Mouse (Mus musculus): ENCODE measurements around the gene H2-DMb1. TPM values are rescaled to one million over a fixed set of nuclear protein-coding genes. Genes with fewer than 3 reads are reported as not detected.
A peak's percentile ranks its signal among the peaks of the same experiment; 100 is the strongest.

H2-DMb1 gene
- polyA plus RNA-seq (2014; fragmentation: Nextera tagmentation; extraction: Ambion mirVana) = not detected in 2 replicates

DNA sequence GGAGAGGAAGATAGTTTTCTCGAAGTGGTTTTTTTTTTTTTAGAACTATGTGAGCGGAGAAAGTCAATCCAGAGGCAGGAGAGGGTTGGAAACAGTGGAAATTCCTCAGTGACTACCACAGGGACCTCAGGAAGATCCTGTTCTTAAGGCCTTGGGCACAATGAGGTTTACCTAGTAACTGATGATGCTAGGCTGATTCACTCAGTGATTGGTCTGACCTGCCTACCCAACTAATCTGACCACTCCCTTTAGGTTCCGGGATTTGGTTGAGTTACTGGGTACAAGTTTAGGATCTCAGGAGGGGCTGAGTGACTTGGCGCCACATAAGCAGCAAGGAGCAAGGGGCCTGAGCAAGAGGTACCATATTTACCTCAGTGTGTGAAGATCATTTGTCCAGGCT lies at the start of gene H2-DMb1:
Gene H2-DMb1 (plus strand): TSS at position 150 of the 400 bp plus-strand sequence.
- Histone ChIP-seq H3K4me3 (ENCODE audit: low read depth, low read length) (no peak within 1 kb of the TSS), H3K27ac (ENCODE audit: low read depth, low read length) (no peak within 1 kb of the TSS), H3K27me3 (ENCODE audit: control insufficient read depth, insufficient read depth, low read length) (no peaks in the 10 kb centered on the region), H3K4me2 (ENCODE audit: low read depth) (no peak within 1 kb of the TSS), H3K9ac (ENCODE audit: low read length) (no peak within 1 kb of the TSS), H3K36me3 (ENCODE audit: control insufficient read depth, insufficient read depth, low read length) (no peaks in the 10 kb centered on the region), H3K9me3 (ENCODE audit: control insufficient read depth, low read length) (no peaks in the 10 kb centered on the region), H3K4me1 (ENCODE audit: control insufficient read depth, insufficient read depth, low read length) (no peaks in the 10 kb centered on the region)
- DNase-seq (ENCODE audit: low spot score) (no peak), ATAC-seq (ENCODE audit: insufficient read depth, low FRiP score, low TSS enrichment) (no peak)
- 67% methylated on average over 4 of the region's 4 CpGs for WGBS

- Histone ChIP-seq H3K4me1 (ENCODE audit: control insufficient read depth, insufficient read depth, low read length) (0 out of 2 replicates have a peak, but pooled peaks cover 4% of the 10 kb centered on the region), H3K9ac (ENCODE audit: low read length) (no peak overlapping the region), H3K27me3 (ENCODE audit: control insufficient read depth, insufficient read depth, low read length) (no peaks in the 10 kb centered on the region), H3K9me3 (ENCODE audit: control insufficient read depth, low read length) (no peaks in the 10 kb centered on the region), H3K27ac (ENCODE audit: low read depth, low read length) (no peak overlapping the region), H3K4me3 (ENCODE audit: low read depth, low read length) (no peak overlapping the region), H3K36me3 (ENCODE audit: control insufficient read depth, insufficient read depth, low read length) (no peaks in the 10 kb centered on the region), H3K4me2 (ENCODE audit: low read depth) (no peak overlapping the region)
- ATAC-seq (ENCODE audit: insufficient read depth, low FRiP score, low TSS enrichment) (no peak), DNase-seq (ENCODE audit: low spot score) (no peak)
- 88% methylated on average over 9 of the region's 9 CpGs for WGBS
Observed at GRCm38 (mm10) chr17:34104804-34105203, 48.1 kb upstream of the H2-DMb1 start.

GRCm38 (mm10) chr17:34106555-34106954 lies 46.3 kb upstream of the H2-DMb1 start:
- 0 out of 2 replicates have a peak, but pooled peaks cover 2% of the 10 kb centered on the region for H3K4me1 ChIP-seq (ENCODE audit: control insufficient read depth, insufficient read depth, low read length)
- H3K4me2 ChIP-seq (ENCODE audit: low read depth) = no peak overlapping the region
- H3K27ac ChIP-seq (ENCODE audit: low read depth, low read length) = no peak overlapping the region
- DNase-seq (ENCODE audit: low spot score) = no peak
- H3K36me3 ChIP-seq (ENCODE audit: control insufficient read depth, insufficient read depth, low read length) = peaks cover 7% of the 10 kb centered on the region
- H3K9me3 ChIP-seq (ENCODE audit: control insufficient read depth, low read length) = no peaks in the 10 kb centered on the region
- WGBS = 87% methylated on average over 7 of the region's 7 CpGs
- H3K27me3 ChIP-seq (ENCODE audit: control insufficient read depth, insufficient read depth, low read length) = no peaks in the 10 kb centered on the region
- H3K4me3 ChIP-seq (ENCODE audit: low read depth, low read length) = no peak overlapping the region
- no peak overlapping the region for H3K9ac ChIP-seq (ENCODE audit: low read length)
- ATAC-seq (ENCODE audit: insufficient read depth, low FRiP score, low TSS enrichment) = no peak

DNA sequence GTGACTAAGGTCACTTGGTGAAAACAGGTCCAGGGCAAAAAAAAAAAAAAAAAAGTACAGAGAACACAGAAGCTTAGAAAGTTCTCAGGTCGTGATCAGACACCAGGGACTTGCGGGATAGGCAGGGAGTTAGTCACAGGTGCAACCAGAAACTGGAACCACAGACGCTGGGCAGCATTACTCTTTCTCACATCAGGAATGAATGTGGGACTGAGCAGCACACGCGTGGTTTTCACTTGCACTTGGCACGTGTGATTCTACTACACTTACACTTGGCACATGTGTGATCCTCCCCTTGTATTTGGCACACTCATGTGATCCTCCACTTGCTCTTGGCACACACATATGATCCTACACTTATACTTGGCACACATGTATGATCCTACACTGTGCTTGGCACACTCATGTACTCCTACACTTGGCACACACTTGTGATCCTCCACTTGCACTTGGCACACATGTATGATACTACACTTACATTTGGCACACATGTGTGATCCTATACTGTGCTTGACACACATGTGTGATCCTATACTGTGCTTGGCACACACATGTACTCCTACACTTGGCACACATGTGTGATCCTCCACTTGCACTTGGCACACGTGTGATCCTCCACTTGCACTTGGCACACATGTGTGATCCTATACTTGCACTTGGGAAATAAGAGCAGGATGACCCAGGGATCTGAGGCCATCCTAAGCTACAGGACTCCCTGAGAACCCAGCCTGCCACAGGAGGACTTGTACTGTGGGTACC lies 45.6 kb upstream of the H2-DMb1 start:
- Histone ChIP-seq H3K4me3 (ENCODE audit: low read depth, low read length) (no peak overlapping the region; the same call in 1 of the 2 replicates), H3K4me1 (ENCODE audit: control insufficient read depth, insufficient read depth, low read length) (no peaks in the 10 kb centered on the region), H3K9me3 (ENCODE audit: control insufficient read depth, low read length) (no peaks in the 10 kb centered on the region), H3K27ac (ENCODE audit: low read depth, low read length) (no peak overlapping the region), H3K27me3 (ENCODE audit: control insufficient read depth, insufficient read depth, low read length) (no peaks in the 10 kb centered on the region), H3K36me3 (ENCODE audit: control insufficient read depth, insufficient read depth, low read length) (peaks cover 12% of the 10 kb centered on the region), H3K4me2 (ENCODE audit: low read depth) (no peak overlapping the region), H3K9ac (ENCODE audit: low read length) (no peak overlapping the region)
- DNase-seq (ENCODE audit: low spot score) (no peak), ATAC-seq (ENCODE audit: insufficient read depth, low FRiP score, low TSS enrichment) (no peak)
- WGBS = 84% methylated on average over 7 of the region's 7 CpGs

DNA sequence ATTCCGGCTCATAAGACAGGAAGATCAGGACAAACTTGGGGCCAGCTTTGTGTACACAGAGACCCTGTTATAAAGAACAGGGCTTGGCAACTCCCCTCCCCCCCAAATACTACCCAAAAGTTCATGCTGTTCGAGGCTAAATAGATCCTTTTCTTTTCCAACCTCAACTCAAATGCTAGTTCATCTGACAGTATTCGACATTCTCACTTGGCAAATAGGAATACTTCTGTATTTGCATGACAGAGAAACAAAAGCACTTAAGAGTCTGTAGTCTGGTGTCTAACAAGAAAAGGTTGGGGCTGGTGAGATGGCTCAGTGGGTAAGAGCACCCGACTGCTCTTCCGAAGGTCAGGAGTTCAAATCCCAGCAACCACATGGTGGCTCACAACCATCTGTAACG lies 44.4 kb upstream of the H2-DMb1 start:
- Histone ChIP-seq H3K9ac (ENCODE audit: low read length) (no peak overlapping the region), H3K4me2 (ENCODE audit: low read depth) (no peak overlapping the region), H3K27me3 (ENCODE audit: control insufficient read depth, insufficient read depth, low read length) (no peaks in the 10 kb centered on the region), H3K4me3 (ENCODE audit: low read depth, low read length) (no peak overlapping the region), H3K27ac (ENCODE audit: low read depth, low read length) (no peak overlapping the region), H3K9me3 (ENCODE audit: control insufficient read depth, low read length) (no peaks in the 10 kb centered on the region), H3K4me1 (ENCODE audit: control insufficient read depth, insufficient read depth, low read length) (no peaks in the 10 kb centered on the region), H3K36me3 (ENCODE audit: control insufficient read depth, insufficient read depth, low read length) (peaks cover 23% of the 10 kb centered on the region)
- ATAC-seq (ENCODE audit: insufficient read depth, low FRiP score, low TSS enrichment) (no peak), DNase-seq (ENCODE audit: low spot score) (no peak)
- WGBS = 78% methylated on average over 5 of the region's 6 CpGs

DNA sequence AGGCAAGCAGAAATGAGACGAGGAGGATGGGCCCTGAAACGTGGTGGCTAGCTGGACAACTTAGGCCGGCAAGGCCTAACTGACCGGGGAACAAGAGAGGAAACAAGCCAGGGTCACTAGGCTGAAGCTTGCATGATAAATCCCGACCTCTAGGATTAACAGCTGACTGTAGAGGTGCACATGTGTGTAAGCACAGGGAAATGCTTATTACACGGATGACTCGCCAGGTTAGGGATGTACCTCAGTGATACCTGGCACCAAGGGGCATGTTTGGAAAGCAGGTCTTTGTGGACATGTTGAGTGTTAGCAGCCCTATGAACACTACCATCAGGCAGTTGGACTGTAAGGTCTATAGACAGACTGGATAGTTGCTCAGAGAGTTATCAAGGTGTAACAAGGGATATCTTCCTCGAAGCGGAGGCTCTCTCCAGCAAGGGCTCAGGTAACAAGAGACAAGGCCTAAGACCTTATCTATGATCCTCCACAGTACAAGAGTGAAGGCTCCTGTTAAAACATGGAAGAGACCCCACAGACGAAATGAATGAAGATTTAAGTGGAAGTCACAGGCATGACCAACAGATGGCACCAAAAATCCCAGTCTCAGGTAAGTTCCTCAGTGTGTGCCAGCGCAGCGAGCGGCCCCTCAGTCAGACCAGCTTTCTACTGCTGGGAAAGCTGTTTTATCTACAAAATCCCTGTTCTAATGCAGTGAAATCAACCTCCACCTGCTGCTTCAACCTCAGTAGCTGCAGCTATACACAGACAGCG lies 43.6 kb upstream of the H2-DMb1 start:
- Histone ChIP-seq H3K27ac (ENCODE audit: low read depth, low read length) (no peak overlapping the region), H3K36me3 (ENCODE audit: control insufficient read depth, insufficient read depth, low read length) (peaks cover 29% of the 10 kb centered on the region), H3K27me3 (ENCODE audit: control insufficient read depth, insufficient read depth, low read length) (no peaks in the 10 kb centered on the region), H3K9me3 (ENCODE audit: control insufficient read depth, low read length) (no peaks in the 10 kb centered on the region), H3K9ac (ENCODE audit: low read length) (no peak overlapping the region), H3K4me3 (ENCODE audit: low read depth, low read length) (no peak overlapping the region), H3K4me2 (ENCODE audit: low read depth) (no peak overlapping the region), H3K4me1 (ENCODE audit: control insufficient read depth, insufficient read depth, low read length) (no peaks in the 10 kb centered on the region)
- ATAC-seq (ENCODE audit: insufficient read depth, low FRiP score, low TSS enrichment) (no peak), DNase-seq (ENCODE audit: low spot score) (no peak)
- WGBS = 83% methylated on average over 14 of the region's 14 CpGs

GRCm38 (mm10) chr17:34109806-34110195 lies 43.1 kb upstream of the H2-DMb1 start:
- H3K36me3 ChIP-seq (ENCODE audit: control insufficient read depth, insufficient read depth, low read length) = peaks cover 33% of the 10 kb centered on the region
- H3K27ac ChIP-seq (ENCODE audit: low read depth, low read length) = no peak overlapping the region
- no peaks in the 10 kb centered on the region for H3K27me3 ChIP-seq (ENCODE audit: control insufficient read depth, insufficient read depth, low read length)
- H3K9me3 ChIP-seq (ENCODE audit: control insufficient read depth, low read length) = no peaks in the 10 kb centered on the region
- WGBS = 74% methylated on average over 3 of the region's 3 CpGs
- no peaks in the 10 kb centered on the region for H3K4me1 ChIP-seq (ENCODE audit: control insufficient read depth, insufficient read depth, low read length)
- ATAC-seq (ENCODE audit: insufficient read depth, low FRiP score, low TSS enrichment) (peak; percentile 23; the same call in 1 of the 2 replicates), DNase-seq (ENCODE audit: low spot score) (no peak)
- no peak overlapping the region for H3K9ac ChIP-seq (ENCODE audit: low read length)
- no peak overlapping the region for H3K4me2 ChIP-seq (ENCODE audit: low read depth)
- no peak overlapping the region for H3K4me3 ChIP-seq (ENCODE audit: low read depth, low read length)

DNA sequence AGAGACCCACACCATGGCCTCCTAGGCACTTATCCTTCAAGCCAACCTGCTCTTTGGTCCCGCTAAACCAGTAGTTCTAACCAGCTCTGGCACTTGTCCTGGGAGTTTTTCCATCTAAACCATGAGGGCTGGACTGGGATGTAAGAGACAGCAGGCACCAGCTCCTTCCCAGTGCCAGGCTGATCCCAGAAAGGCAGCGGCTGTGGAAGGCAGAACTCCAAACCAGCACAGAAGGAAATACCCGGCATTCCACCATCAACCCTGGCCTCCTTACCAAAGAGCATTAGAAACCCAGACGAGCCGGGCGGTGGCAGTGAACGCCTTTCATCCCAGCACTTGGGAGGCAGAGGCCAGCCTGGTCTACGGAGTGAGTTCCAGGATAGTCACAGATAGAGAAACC lies 42.6 kb upstream of the H2-DMb1 start:
- H3K4me3 ChIP-seq (ENCODE audit: low read depth, low read length) = no peak overlapping the region
- H3K36me3 ChIP-seq (ENCODE audit: control insufficient read depth, insufficient read depth, low read length) = peaks cover 38% of the 10 kb centered on the region
- no peaks in the 10 kb centered on the region for H3K27me3 ChIP-seq (ENCODE audit: control insufficient read depth, insufficient read depth, low read length)
- DNase-seq (ENCODE audit: low spot score) (no peak), ATAC-seq (ENCODE audit: insufficient read depth, low FRiP score, low TSS enrichment) (no peak)
- H3K9me3 ChIP-seq (ENCODE audit: control insufficient read depth, low read length) = no peaks in the 10 kb centered on the region
- H3K9ac ChIP-seq (ENCODE audit: low read length) = no peak overlapping the region
- WGBS = 63% methylated on average over 8 of the region's 8 CpGs
- H3K4me1 ChIP-seq (ENCODE audit: control insufficient read depth, insufficient read depth, low read length) = no peaks in the 10 kb centered on the region
- H3K27ac ChIP-seq (ENCODE audit: low read depth, low read length) = no peak overlapping the region
- no peak overlapping the region for H3K4me2 ChIP-seq (ENCODE audit: low read depth)
